8 mouse cellular contexts compared by ENCODE assay signal in genomic region chr10:41477278-41478181, GRCm38 (mm10). TPM values are rescaled to one million over a fixed set of nuclear protein-coding genes. Genes with fewer than 3 reads are reported as not detected.
A peak's percentile ranks its signal among the peaks of the same experiment; 100 is the strongest.
DNase-seq lines count a peak whose midpoint lies in the region; ATAC-seq and TF ChIP-seq lines count a peak whose summit lies in the region.

No protein-coding gene starts in this region.

- peak; percentile 73 for DNase-seq in ES-CJ7 (ENCODE audit: low read depth, low spot score)
- peak; percentile 60 for DNase-seq in brain, adult 2 months (ENCODE audit: low read depth, low spot score)
- DNase-seq in frontal cortex, postnatal 36 days (ENCODE audit: low spot score in 2 of 2) = peak; percentile 33 to 51
- peak; percentile 40 for DNase-seq in hindbrain, embryonic 14.5 days (ENCODE audit: low spot score)
- DNase-seq in left cerebral cortex, adult 2 months (ENCODE audit: extremely low spot score in 1 of 2, low spot score in 2 of 2) = peak; percentile 36 to 51
- DNase-seq in lung, postnatal 36 days = peak; percentile 87
- DNase-seq in right cerebral cortex, adult 2 months (ENCODE audit: low spot score in 2 of 2) = peak; percentile 33 to 59
- DNase-seq in yolk sac, embryonic 10.5 days (ENCODE audit: low spot score) = peak; percentile 70

- TF ChIP-seq CTCF in left cerebral cortex, adult 2 months (IDR thresholded peaks at IDR 0.05) = no peak

- peak overlapping the region; percentile 49 for H3K4me3 ChIP-seq in hindbrain, embryonic 14.5 days (replicated peaks; ENCODE audit: low read length)
- peak overlapping the region; percentile 58 for H3K4me3 ChIP-seq in left cerebral cortex, adult 2 months

- peaks cover 13% of the 10 kb centered on the region; the same call in 1 of the 2 replicates for H3K4me1 ChIP-seq in hindbrain, embryonic 14.5 days (replicated peaks; ENCODE audit: control insufficient read depth, insufficient read depth, low read length)

- intact Hi-C loops in left cerebral cortex, adult 2 months (cut with DNase I) = loop anchor here (1.0 kb wide), 1 partner anchor 13 kb away; the partner anchor contains the start of genes Ppil6 and Smpd2

- WGBS in hindbrain, embryonic 14.5 days = 2% methylated on average over 20 of the region's 20 CpGs

- peaks cover 9% of the 10 kb centered on the region for H3K36me3 ChIP-seq in hindbrain, embryonic 14.5 days (replicated peaks; ENCODE audit: control insufficient read depth, insufficient read depth)

- H3K4me2 ChIP-seq in hindbrain, embryonic 14.5 days (replicated peaks) = peak overlapping the region; percentile 86

- ATAC-seq in hindbrain, embryonic 14.5 days (ENCODE audit: low FRiP score) = peak; percentile 56

- no peaks in the 10 kb centered on the region for H3K9me3 ChIP-seq in hindbrain, embryonic 14.5 days (ENCODE audit: control insufficient read depth, low read length)

- no peaks in the 10 kb centered on the region for H3K27me3 ChIP-seq in hindbrain, embryonic 14.5 days (ENCODE audit: control insufficient read depth, insufficient read depth, low read length)

- peak overlapping the region; percentile 77 for H3K27ac ChIP-seq in hindbrain, embryonic 14.5 days
- peak overlapping the region; percentile 83 for H3K27ac ChIP-seq in left cerebral cortex, adult 2 months

- H3K9ac ChIP-seq in hindbrain, embryonic 14.5 days = peak overlapping the region; percentile 67

RNA-seq across cellular contexts. Expression of gene Mical1, which starts 1.4 kb away (rescaled TPM):
- 20.6 and 22.8 TPM in 2 replicates for polyA plus RNA-seq in hindbrain, embryonic 14.5 days (2014; fragmentation: Nextera tagmentation; extraction: Ambion mirVana)
- total RNA-seq in left cerebral cortex, adult 2 months (2021) = 10 to 100 TPM; 22.6 to 26.0 TPM

RNA-seq across cellular contexts. Expression of gene Smpd2, which starts 12.6 kb away (rescaled TPM):
- polyA plus RNA-seq in hindbrain, embryonic 14.5 days (2014; fragmentation: Nextera tagmentation; extraction: Ambion mirVana) = 36.3 and 37.9 TPM in 2 replicates
- 10 to 100 TPM; 16.8 to 21.3 TPM for total RNA-seq in left cerebral cortex, adult 2 months (2021)

RNA-seq across cellular contexts. Expression of gene Ppil6, which starts 12.7 kb away (rescaled TPM):
- polyA plus RNA-seq in hindbrain, embryonic 14.5 days (2014; fragmentation: Nextera tagmentation; extraction: Ambion mirVana) = 2.3 and 6.1 TPM in 2 replicates
- 1 to 10 TPM; 4.6 to 6.6 TPM for total RNA-seq in left cerebral cortex, adult 2 months (2021)

RNA-seq across cellular contexts. Expression of gene Zbtb24, which starts 27.3 kb away (rescaled TPM):
- 19.0 and 19.1 TPM in 2 replicates for polyA plus RNA-seq in hindbrain, embryonic 14.5 days (2014; fragmentation: Nextera tagmentation; extraction: Ambion mirVana)
- 10 to 100 TPM; 19.6 to 21.2 TPM for total RNA-seq in left cerebral cortex, adult 2 months (2021)

RNA-seq across cellular contexts. Expression of gene Cd164, which starts 41.7 kb away (rescaled TPM):
- 68.4 and 75.7 TPM in 2 replicates for polyA plus RNA-seq in hindbrain, embryonic 14.5 days (2014; fragmentation: Nextera tagmentation; extraction: Ambion mirVana)
- 10 to 100 TPM; 66.5 to 67.8 TPM for total RNA-seq in left cerebral cortex, adult 2 months (2021)

Comparison
In these comparisons a context has a peak if more than half of its experiments do, and no peak if none do; other contexts are left out.
1. Peak in every context shown above with its lines: DNase-seq, ATAC-seq, H3K4me3 ChIP-seq and H3K27ac ChIP-seq.